Mouse (Mus musculus): ENCODE results near the gene Adam15.

- TF ChIP-seq CTCF (IDR thresholded peaks at IDR 0.05; ENCODE audit: control insufficient read depth, insufficient read depth, low read length): no peak
- no peak for TF ChIP-seq POLR2A (IDR thresholded peaks at IDR 0.05; ENCODE audit: borderline replicate concordance, control insufficient read depth, low read depth, low read length)
Observed at GRCm38 (mm10) chr3:89300071-89300470, 49.7 kb downstream of the Adam15 start.

Data from bone marrow, adult 2 months (tissue).